Mouse (Mus musculus): Measurements from ENCODE around the gene Lag3. TPM values are rescaled to one million over a fixed set of nuclear protein-coding genes. Genes with fewer than 3 reads are reported as not detected.

Gene Lag3
- polyA plus RNA-seq, 1 experiment from 2014 or later = 1.7 TPM

DNA sequence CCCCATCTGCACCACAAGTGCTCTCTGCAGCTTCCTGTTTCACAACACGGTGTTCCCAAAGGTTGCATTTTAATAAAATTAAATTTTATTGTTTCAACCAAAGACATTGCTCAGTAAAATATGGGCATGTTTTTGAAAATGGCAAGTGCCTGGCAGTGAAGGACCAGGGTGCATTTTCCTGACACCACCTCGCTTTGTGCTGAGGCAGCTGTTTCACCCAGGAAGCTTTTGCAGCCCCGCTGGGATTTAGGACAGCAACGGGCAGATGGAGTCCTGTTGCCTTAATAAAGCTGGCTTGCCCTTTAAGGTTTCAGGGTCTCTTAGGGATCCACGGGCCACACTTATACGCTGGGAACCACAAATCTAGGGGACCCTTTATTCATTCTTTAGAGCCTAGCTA, 20.5 kb downstream of the Lag3 start:
- Histone ChIP-seq H3K27ac (ENCODE audit: low read depth, low read length) (no peak overlapping the region), H3K9ac (ENCODE audit: low read depth, low read length) (no peak overlapping the region), H3K4me2 (replicated peaks; ENCODE audit: low read depth, low read length) (no peak overlapping the region), H3K4me3 (ENCODE audit: low read length) (no peak overlapping the region), H3K36me3 (ENCODE audit: control insufficient read depth, insufficient read depth, low read length) (no peaks in the 10 kb centered on the region), H3K9me3 (ENCODE audit: control insufficient read depth, low read length) (no peaks in the 10 kb centered on the region), H3K27me3 (ENCODE audit: control insufficient read depth, insufficient read depth, low read length) (no peaks in the 10 kb centered on the region), H3K4me1 (ENCODE audit: control insufficient read depth, insufficient read depth, low read length) (no peaks in the 10 kb centered on the region)
- 62% methylated on average over 6 of the region's 6 CpGs for WGBS
- ATAC-seq (ENCODE audit: low FRiP score, low TSS enrichment) = no peak

- H3K9ac ChIP-seq (ENCODE audit: low read depth, low read length) = no peak overlapping the region
These were observed 22.9 kb downstream of the Lag3 start for GRCm38 (mm10) chr6:124888555-124889125.

DNA sequence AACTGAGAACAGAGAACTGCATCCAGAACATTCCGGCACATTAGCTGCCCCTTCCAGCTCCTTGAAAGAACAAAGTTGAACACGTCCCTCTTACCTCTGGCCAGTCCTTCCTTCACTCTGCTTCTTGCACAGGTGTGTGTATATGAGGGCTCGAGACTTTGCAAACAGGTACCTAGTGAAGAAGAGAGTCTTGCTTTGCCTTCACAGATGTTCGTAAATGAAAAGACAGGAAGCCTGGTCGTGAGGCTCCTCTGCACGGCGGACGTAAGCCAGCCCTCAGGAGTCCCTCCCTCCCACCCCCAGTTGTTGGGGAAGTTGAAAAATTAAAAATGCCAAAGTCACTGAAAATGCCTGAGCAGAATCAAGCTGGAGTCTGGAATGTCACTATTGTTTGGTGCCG, 23.5 kb downstream of the Lag3 start, which contains the start of gene Cd4:
Gene Cd4, minus strand, starts transcription at position 236 of the 400 bp plus-strand sequence.
- Histone ChIP-seq H3K9ac (ENCODE audit: low read depth, low read length) (no peak within 1 kb of the TSS), H3K4me1 (ENCODE audit: control insufficient read depth, insufficient read depth, low read length) (no peaks in the 10 kb centered on the region), H3K27ac (ENCODE audit: low read depth, low read length) (no peak within 1 kb of the TSS), H3K4me2 (replicated peaks; ENCODE audit: low read depth, low read length) (no peak within 1 kb of the TSS), H3K27me3 (ENCODE audit: control insufficient read depth, insufficient read depth, low read length) (no peaks in the 10 kb centered on the region), H3K36me3 (ENCODE audit: control insufficient read depth, insufficient read depth, low read length) (no peaks in the 10 kb centered on the region), H3K9me3 (ENCODE audit: control insufficient read depth, low read length) (no peaks in the 10 kb centered on the region), H3K4me3 (ENCODE audit: low read length) (no peak within 1 kb of the TSS)
- no peak for ATAC-seq (ENCODE audit: low FRiP score, low TSS enrichment)
- 83% methylated on average over 9 of the region's 9 CpGs for WGBS

More at GRCm38 (mm10) chr6:124888555-124889125, 22.9 kb downstream of the Lag3 start:
- Histone ChIP-seq H3K9me3 (ENCODE audit: control insufficient read depth, low read length) (no peaks in the 10 kb centered on the region), H3K27me3 (ENCODE audit: control insufficient read depth, insufficient read depth, low read length) (no peaks in the 10 kb centered on the region), H3K27ac (ENCODE audit: low read depth, low read length) (no peak overlapping the region), H3K4me2 (replicated peaks; ENCODE audit: low read depth, low read length) (no peak overlapping the region), H3K36me3 (ENCODE audit: control insufficient read depth, insufficient read depth, low read length) (no peaks in the 10 kb centered on the region), H3K4me3 (ENCODE audit: low read length) (no peak overlapping the region), H3K4me1 (ENCODE audit: control insufficient read depth, insufficient read depth, low read length) (no peaks in the 10 kb centered on the region)
- WGBS = 92% methylated on average over 6 of the region's 6 CpGs
- no peak for ATAC-seq (ENCODE audit: low FRiP score, low TSS enrichment)

DNA sequence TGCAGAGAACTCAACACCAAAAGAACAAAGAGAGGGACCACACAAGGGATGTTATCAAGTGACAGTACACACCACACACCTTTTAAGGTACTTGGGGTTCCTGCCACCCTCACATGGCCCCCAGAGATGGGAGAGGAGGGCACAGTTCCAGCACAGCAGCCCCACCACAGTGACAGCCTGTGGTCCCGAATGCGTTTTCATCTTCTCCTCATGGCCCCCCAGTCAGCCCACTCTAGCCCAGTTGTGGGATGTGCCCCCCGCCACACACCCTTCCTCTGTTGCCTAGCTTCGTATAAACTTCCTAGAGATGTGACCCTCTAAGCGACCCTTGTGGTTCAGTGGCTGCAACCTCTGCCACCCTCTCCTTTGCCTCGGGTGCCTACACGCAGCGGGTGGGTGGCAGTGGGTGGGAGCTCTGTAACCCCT, 25.5 kb downstream of the Lag3 start:
- ATAC-seq (ENCODE audit: low FRiP score, low TSS enrichment) = no peak
- H3K4me2 ChIP-seq (replicated peaks; ENCODE audit: low read depth, low read length) = no peak overlapping the region
- no peak overlapping the region for H3K9ac ChIP-seq (ENCODE audit: low read depth, low read length)
- H3K27ac ChIP-seq (ENCODE audit: low read depth, low read length) = no peak overlapping the region
- WGBS = 93% methylated on average over 8 of the region's 8 CpGs
- no peak overlapping the region for H3K4me3 ChIP-seq (ENCODE audit: low read length)
- no peaks in the 10 kb centered on the region for H3K4me1 ChIP-seq (ENCODE audit: control insufficient read depth, insufficient read depth, low read length)
- no peaks in the 10 kb centered on the region for H3K27me3 ChIP-seq (ENCODE audit: control insufficient read depth, insufficient read depth, low read length)
- no peaks in the 10 kb centered on the region for H3K36me3 ChIP-seq (ENCODE audit: control insufficient read depth, insufficient read depth, low read length)
- no peaks in the 10 kb centered on the region for H3K9me3 ChIP-seq (ENCODE audit: control insufficient read depth, low read length)

DNA sequence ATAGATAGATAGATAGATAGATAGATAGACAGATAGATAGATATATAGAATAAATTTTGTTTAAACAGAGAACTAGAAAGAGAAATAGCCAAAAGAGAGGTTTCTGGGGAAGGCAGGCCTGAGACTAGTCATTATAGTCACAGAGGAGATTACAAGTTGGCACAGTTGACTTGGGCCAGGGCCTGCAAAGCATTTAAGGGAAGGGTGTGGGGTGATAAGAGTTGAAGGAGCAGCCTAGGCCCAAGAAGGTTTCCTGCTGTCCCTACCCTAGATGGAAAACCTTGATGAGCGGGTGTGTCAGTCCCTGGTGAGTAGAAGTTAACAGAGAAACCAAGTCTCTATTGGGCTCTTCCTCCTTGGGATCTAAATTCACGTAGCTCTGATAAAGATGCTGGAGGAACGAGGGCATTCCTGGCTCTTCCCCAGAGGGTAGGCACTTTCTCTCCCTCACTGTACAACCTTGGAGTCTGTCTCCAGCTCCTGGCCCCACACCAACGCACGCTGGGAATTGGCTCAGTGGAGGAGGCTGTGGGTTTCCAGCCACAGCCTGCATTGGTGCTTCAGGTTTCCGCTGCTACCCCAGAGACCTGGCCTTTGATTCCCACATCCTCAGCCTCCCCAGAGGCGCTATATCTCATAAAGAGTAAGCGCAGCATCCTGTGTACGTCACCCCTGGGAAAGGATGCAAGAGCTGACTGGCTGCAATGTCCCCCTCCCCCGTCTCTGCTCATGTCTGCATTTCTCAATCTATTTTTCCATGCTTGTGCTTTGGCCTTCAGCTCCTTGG, 26.6 kb downstream of the Lag3 start:
- no peak overlapping the region for H3K9ac ChIP-seq (ENCODE audit: low read depth, low read length)
- WGBS = 74% methylated on average over 10 of the region's 10 CpGs
- no peak for ATAC-seq (ENCODE audit: low FRiP score, low TSS enrichment)
- H3K9me3 ChIP-seq (ENCODE audit: control insufficient read depth, low read length) = no peaks in the 10 kb centered on the region
- no peaks in the 10 kb centered on the region for H3K27me3 ChIP-seq (ENCODE audit: control insufficient read depth, insufficient read depth, low read length)
- H3K27ac ChIP-seq (ENCODE audit: low read depth, low read length) = no peak overlapping the region
- H3K36me3 ChIP-seq (ENCODE audit: control insufficient read depth, insufficient read depth, low read length) = no peaks in the 10 kb centered on the region
- no peak overlapping the region for H3K4me3 ChIP-seq (ENCODE audit: low read length)
- H3K4me2 ChIP-seq (replicated peaks; ENCODE audit: low read depth, low read length) = no peak overlapping the region
- no peaks in the 10 kb centered on the region for H3K4me1 ChIP-seq (ENCODE audit: control insufficient read depth, insufficient read depth, low read length)

- Histone ChIP-seq H3K4me1 (ENCODE audit: control insufficient read depth, insufficient read depth, low read length) (no peaks in the 10 kb centered on the region), H3K4me2 (replicated peaks; ENCODE audit: low read depth, low read length) (no peak overlapping the region), H3K27me3 (ENCODE audit: control insufficient read depth, insufficient read depth, low read length) (0 out of 2 replicates have a peak, but pooled peaks cover 3% of the 10 kb centered on the region), H3K36me3 (ENCODE audit: control insufficient read depth, insufficient read depth, low read length) (no peaks in the 10 kb centered on the region), H3K27ac (ENCODE audit: low read depth, low read length) (no peak overlapping the region), H3K9ac (ENCODE audit: low read depth, low read length) (no peak overlapping the region), H3K9me3 (ENCODE audit: control insufficient read depth, low read length) (no peaks in the 10 kb centered on the region), H3K4me3 (ENCODE audit: low read length) (no peak overlapping the region)
- WGBS = 84% methylated on average over 10 of the region's 10 CpGs
- ATAC-seq (ENCODE audit: low FRiP score, low TSS enrichment) = no peak
These were observed 28.2 kb downstream of the Lag3 start for GRCm38 (mm10) chr6:124883351-124883750.

DNA sequence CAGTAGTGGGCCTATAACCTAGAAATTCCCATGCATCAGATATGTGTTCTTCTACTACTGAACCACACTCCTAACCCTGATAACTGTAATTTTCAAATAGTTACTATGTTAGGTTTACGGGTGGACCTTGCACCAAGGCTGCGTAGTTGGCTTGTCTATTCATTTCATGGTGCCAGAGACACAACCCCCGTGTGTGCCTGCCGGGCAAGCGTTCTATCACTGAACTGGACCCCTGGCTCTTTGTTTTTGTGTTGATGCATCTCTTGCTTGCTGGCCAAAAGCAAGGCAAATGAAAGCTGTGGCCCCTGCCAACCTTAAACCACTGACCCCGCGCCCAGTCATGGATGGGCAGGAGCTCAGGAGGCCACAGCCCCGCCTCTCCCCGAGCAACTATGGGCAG, 29.7 kb downstream of the Lag3 start:
- Histone ChIP-seq H3K4me2 (replicated peaks; ENCODE audit: low read depth, low read length) (no peak overlapping the region), H3K9me3 (ENCODE audit: control insufficient read depth, low read length) (no peaks in the 10 kb centered on the region), H3K36me3 (ENCODE audit: control insufficient read depth, insufficient read depth, low read length) (no peaks in the 10 kb centered on the region), H3K4me1 (ENCODE audit: control insufficient read depth, insufficient read depth, low read length) (no peaks in the 10 kb centered on the region), H3K4me3 (ENCODE audit: low read length) (no peak overlapping the region), H3K9ac (ENCODE audit: low read depth, low read length) (no peak overlapping the region), H3K27ac (ENCODE audit: low read depth, low read length) (no peak overlapping the region), H3K27me3 (ENCODE audit: control insufficient read depth, insufficient read depth, low read length) (0 out of 2 replicates have a peak, but pooled peaks cover 3% of the 10 kb centered on the region)
- no peak for ATAC-seq (ENCODE audit: low FRiP score, low TSS enrichment)
- WGBS = 92% methylated on average over 9 of the region's 9 CpGs

GRCm38 (mm10) chr6:124879390-124879789, 32.1 kb downstream of the Lag3 start:
- no peaks in the 10 kb centered on the region for H3K36me3 ChIP-seq (ENCODE audit: control insufficient read depth, insufficient read depth, low read length)
- no peak for ATAC-seq (ENCODE audit: low FRiP score, low TSS enrichment)
- H3K4me2 ChIP-seq (replicated peaks; ENCODE audit: low read depth, low read length) = no peak overlapping the region
- H3K4me1 ChIP-seq (ENCODE audit: control insufficient read depth, insufficient read depth, low read length) = no peaks in the 10 kb centered on the region
- H3K27ac ChIP-seq (ENCODE audit: low read depth, low read length) = no peak overlapping the region
- H3K9ac ChIP-seq (ENCODE audit: low read depth, low read length) = no peak overlapping the region
- no peak overlapping the region for H3K4me3 ChIP-seq (ENCODE audit: low read length)
- H3K27me3 ChIP-seq (ENCODE audit: control insufficient read depth, insufficient read depth, low read length) = 0 out of 2 replicates have a peak, but pooled peaks cover 3% of the 10 kb centered on the region
- WGBS = 49% methylated on average over 6 of the region's 6 CpGs
- H3K9me3 ChIP-seq (ENCODE audit: control insufficient read depth, low read length) = no peaks in the 10 kb centered on the region

DNA sequence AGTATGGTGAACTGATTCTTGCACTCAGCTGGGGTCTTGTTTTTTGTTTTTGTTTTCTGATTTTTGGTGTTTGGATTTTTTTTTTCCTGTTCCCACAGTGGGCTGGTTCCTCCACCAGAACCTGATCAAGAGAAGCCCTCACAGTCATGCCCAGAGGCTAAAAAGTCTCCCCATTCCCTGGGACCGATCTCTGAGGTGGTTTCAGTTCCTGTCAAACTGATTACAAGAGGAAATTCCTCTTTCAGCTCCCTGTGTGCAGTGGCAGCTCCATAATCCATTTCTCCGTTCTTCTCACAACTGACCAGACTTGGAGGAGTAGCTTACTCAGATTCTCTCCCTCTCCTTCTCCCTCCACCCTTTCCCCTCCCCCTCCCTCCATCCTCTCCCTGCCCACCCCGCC, 37.2 kb downstream of the Lag3 start:
- H3K27ac ChIP-seq (ENCODE audit: low read depth, low read length) = no peak overlapping the region
- H3K4me1 ChIP-seq (ENCODE audit: control insufficient read depth, insufficient read depth, low read length) = no peaks in the 10 kb centered on the region
- no peaks in the 10 kb centered on the region for H3K27me3 ChIP-seq (ENCODE audit: control insufficient read depth, insufficient read depth, low read length)
- ATAC-seq (ENCODE audit: low FRiP score, low TSS enrichment) = no peak
- WGBS = 40% methylated on average over 2 of the region's 3 CpGs
- no peaks in the 10 kb centered on the region for H3K9me3 ChIP-seq (ENCODE audit: control insufficient read depth, low read length)
- H3K4me3 ChIP-seq (ENCODE audit: low read length) = no peak overlapping the region
- H3K9ac ChIP-seq (ENCODE audit: low read depth, low read length) = no peak overlapping the region
- H3K36me3 ChIP-seq (ENCODE audit: control insufficient read depth, insufficient read depth, low read length) = no peaks in the 10 kb centered on the region
- no peak overlapping the region for H3K4me2 ChIP-seq (replicated peaks; ENCODE audit: low read depth, low read length)

Data from kidney, embryonic 14.5 days (tissue).